Mouse (Mus musculus) heart, postnatal 25 days (tissue): Measurements from ENCODE around the gene Nxt2. TPM values are rescaled to one million over a fixed set of nuclear protein-coding genes. Genes with fewer than 3 reads are reported as not detected.

Source experiments
- total RNA-seq, 2 experiments: library from RNA; stranded (reverse); gene quantifications; 2 replicates each; pipeline ENCODE4 v1.2.3; 2021

The Nxt2 gene
- total RNA-seq, 2 experiments from 2014 or later, result 5.9 to 7.5 TPM

Other genes with a start within 250 kb of the Nxt2 start
- gene Gucy2f, start 29.8 kb upstream of the Nxt2 start, total RNA-seq, result not detected
- gene Kcne1l, start 79.5 kb downstream of the Nxt2 start, total RNA-seq, result under 1 TPM; 0.16 to 0.50 TPM
- gene Acsl4, start 163.8 kb downstream of the Nxt2 start, total RNA-seq, result 10 to 100 TPM in 1 of 2 experiments, 1 to 10 TPM in 1; 9.1 to 11.5 TPM